Mouse (Mus musculus): ENCODE measurements around the gene Arhgap40.

Arhgap40 gene

DNA sequence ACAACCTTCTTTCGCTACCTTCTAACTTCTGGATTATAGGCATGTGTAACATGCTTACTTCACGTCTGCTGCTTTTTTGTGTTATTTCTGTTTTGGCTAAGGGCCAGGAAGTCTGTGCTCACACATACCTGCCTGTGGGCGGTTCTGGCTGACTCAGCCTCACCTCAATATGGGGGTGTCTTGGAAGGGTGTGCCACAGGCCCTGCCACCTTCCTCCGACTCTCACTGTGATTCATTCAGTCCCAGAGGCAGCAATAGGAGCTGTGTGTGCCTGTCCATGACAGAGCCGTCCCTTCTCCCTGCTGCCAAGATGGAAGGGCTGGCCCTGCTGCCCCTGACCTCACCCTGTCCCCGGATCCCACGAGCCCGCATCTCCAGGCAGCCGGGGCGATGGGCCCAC, at the start of gene Arhgap40:
Gene Arhgap40 (plus strand): TSS at position 269 of the 400 bp plus-strand sequence.
- DNase-seq (ENCODE audit: low read depth, low spot score), result no peak

DNA sequence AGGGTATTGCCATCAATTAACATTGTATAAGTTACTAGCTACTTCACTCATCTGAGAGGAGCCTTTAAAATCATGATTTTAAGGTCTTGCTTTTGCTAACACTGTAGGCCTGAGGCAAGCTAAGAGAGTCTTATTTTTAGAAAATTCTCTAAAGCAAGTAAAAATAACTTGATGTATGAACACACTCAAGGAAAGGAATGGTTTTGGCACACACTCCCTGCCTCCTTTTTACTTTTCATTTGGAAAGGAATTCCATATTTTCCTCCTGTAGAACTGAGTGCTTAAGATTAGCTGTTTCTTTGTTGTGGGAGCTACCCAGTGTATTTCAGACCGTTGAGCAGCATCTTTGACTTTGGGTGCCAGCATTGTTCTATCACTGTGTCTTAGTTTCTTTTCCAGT, 38.4 kb upstream of the Arhgap40 start:
- no peak for DNase-seq (ENCODE audit: low read depth, low spot score)

DNA sequence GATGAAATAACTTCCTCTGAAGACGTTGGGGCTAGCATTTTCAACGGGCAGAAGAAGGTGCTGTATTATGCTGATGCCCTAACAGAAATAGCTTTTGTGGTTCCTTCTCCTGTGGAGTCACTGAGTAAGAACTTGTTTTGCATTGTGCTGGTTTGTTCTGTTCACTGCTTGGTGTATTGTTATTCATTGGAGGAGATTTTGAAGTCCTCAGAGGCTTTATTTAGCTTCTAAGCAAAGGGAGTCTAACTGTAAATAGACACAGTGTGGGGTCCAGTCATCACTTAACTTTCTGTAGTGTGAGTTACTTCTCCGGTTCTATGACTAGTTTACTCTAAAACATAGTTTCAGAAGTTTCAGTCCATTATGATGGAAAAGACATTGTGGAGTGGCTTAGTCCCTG, 35.0 kb upstream of the Arhgap40 start:
- no peak for DNase-seq (ENCODE audit: low read depth, low spot score)

DNA sequence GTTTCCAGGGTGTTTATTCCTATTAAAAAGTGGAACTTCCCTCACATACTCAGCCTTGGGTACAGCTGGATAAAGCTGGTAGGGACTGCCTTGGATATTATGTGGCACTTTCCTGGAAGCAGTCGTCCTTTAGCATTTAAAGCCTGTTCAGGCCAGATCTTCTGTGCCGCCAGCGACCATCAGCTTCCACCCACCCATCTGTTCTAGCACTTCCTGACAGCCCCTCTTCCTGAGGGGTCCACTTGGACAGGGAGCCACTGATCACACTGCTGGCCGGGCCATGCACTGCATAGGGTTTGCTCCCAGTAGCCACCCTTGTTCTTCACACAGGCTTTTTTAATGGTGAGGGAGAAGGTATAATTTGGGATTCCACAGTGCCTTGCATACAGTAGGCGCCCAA, 14.1 kb upstream of the Arhgap40 start:
- DNase-seq (ENCODE audit: low read depth, low spot score), result no peak

DNA sequence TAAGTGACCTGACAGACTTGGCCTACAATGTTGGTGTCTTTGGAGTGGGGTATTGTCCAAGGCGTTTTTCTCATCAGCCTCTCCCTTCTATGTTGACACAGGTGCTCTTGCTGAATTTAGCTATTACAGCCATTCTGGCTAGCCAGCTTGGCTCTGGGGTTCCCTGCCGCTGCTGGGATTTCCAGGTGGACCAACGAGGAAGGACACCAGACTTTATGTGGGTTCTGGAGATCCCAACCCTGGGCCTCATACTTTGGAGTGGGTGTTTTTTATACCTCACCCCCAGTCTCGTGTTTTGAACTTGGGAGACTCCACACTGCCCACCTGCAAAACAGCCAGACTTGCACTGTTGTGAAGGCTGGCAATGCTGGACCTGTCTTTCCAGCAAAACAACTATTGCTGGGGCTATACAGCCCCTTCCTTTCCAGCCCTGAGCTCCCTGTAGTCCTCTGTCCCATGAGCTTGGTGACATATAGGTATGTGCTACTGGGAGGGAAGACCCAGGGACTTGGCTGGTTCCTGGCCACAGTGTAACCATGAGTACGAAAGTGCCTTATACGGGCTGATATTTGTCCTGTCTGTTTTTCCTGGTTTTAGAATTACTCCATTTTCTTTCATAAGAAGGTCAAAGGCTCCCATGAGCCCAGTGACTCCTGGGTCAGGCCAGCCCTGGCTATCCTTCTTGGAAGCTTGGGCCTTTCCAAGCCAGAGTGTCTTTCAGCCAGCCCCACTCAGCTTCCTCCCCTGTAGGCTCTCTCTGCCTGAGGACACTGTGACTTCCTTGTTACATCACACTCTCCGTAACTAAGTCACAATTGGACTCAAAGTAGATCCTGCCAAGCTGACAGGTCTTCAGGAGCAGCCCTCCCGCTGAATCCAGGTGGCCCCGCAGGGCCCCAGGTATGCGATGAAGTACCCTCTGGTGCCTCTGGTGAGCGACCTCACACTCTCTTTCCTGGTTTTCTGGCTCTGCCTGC, 10.5 kb upstream of the Arhgap40 start, which contains the start of gene Adig:
Gene Adig (plus strand): TSS at position 777 of the 977 bp plus-strand sequence.
- DNase-seq (ENCODE audit: low read depth, low spot score), result no peak

DNA sequence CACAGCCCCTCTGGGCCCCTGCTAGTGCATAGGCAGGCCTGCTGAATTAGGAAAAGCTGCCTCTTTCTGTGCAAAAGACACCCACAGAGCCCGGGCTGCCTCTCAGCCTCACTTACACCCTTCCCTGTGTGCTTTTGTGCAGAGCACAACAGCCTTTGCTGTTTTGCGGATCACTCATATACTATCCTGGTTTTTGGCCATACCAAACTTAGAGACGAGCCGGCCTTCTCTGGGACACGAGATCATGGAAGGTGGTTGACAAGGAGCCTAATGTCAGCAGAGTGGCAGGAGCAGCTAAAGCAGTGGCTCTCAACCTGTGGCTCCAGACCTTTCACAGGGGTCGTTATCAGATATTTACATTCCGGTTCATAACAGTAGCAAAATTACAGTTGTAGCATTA, 9.4 kb upstream of the Arhgap40 start:
- DNase-seq (ENCODE audit: low read depth, low spot score), result no peak

DNA sequence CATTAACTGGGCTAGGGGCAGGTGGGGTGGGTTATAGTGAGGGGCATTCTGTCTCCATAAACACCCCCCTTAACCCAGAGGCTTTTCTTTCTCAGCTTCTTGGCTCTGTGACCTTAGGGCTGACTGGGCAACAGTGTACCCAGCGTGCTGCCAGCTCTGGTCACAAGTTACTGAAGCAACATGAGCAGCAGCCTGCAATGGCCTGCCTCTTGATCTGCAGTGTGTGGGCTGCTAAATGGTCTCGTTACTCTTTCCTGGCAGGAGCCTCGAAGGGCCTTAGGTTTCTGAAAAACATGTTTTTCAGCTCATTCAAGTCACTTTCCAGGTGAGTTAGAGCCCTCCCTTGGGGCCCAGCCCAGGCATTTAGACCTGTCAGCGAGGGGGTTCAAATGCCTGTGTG, 8.9 kb upstream of the Arhgap40 start:
- DNase-seq (ENCODE audit: low read depth, low spot score), result no peak

DNA sequence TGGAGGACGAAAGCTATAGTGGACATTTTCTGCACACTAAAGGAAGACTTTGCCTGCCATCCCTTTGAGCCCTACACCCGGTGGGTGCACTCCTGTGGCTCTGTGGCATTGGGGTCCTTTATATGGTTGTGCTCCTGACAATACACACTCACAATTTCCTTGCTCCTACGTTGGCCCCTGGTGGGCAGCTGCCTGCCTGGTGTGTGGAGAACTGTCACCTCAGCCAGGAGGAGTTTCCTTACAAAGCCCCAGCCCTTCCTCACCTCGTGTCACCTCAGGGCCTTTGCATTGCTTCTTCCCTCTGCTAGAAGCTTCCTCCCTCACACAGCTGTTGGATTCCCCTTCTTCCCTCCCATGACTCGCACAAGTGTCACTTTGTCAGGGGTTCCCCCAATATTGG, 6.1 kb upstream of the Arhgap40 start:
- no peak for DNase-seq (ENCODE audit: low read depth, low spot score)

DNA sequence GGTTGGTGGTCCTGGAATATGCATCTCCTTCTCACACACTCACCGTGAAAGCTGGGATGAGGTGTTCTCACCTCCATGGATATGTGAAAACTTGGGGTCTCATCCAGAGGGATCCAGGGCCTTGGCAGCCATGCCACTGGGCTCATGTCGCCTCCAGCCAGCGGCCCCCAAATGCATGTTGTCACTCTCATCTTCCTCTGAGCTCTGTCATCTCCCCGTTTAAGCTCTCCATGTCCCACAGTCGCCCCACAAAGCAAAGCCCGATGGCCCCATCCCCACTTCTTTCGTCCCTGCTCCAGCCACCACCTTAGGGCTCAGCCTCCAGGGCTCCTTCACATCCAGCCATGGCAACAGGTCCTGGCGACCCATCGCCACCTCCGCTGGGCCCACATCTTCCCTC, 5.5 kb upstream of the Arhgap40 start:
- DNase-seq (ENCODE audit: low read depth, low spot score), result no peak

DNA sequence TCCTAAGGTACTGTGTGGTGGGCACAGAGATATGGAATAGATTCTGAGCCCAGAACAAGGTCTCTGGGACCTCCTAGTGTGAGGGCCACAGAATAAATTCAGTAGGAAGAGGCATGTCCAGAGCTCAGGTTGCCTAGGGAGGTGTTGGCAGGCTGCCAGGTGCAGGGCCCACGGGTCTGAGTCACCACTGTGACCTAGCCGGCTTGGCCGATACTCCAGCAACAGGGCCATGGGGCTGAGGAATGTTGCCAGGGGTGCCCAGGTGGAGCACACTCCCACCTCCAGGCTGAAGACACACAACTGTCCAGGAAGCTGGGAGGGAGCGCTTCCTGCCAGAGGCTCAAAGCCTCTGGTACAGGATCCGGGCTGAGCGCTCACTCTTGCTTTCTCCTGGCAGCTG, 1.9 kb upstream of the Arhgap40 start:
- no peak for DNase-seq (ENCODE audit: low read depth, low spot score)

DNA sequence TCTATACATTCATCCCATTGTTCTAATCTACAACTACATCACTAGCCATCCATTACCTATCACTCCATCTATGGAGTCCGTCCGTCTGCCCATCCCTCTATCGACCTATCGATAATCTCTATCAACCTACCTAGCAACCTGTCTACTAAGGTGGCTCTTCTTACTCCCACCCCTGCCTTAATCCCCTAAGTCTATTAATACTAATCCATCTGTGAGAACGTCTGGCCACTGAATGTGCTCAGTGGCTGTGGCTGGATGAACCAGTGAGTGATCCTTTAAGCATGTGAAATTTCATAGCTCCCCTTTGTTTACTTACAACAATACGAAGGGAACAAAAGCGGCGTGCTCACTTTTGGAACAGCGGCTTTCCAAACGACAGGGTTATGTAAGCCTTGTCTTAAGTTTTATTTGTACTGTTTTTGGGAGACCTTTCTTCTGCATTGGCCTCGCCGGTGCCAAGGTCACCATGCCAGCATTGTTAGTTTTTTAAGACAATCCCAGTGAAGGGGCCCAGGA, 1.3 kb downstream of the Arhgap40 start:
- no peak for DNase-seq (ENCODE audit: low read depth, low spot score)

DNA sequence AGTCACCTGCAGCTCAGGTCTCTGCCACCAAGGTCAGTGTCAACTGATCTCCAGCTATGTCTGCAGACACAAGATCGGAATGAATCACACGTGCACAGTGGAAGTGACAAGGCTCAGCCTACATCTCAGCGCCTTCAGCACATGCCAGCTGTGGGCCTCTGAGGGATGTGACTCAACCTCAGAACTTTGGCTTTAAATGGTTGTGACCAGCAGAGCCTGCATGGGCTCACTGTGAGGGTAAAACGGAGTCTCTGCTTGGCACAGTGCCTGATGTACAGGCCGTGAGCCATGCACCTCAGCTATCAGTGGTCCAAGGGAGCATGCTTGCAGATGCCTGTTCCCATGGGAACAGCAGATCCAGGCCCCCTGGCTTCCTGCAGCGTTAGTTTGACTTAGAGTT, 6.0 kb downstream of the Arhgap40 start:
- no peak for DNase-seq (ENCODE audit: low read depth, low spot score)

DNA sequence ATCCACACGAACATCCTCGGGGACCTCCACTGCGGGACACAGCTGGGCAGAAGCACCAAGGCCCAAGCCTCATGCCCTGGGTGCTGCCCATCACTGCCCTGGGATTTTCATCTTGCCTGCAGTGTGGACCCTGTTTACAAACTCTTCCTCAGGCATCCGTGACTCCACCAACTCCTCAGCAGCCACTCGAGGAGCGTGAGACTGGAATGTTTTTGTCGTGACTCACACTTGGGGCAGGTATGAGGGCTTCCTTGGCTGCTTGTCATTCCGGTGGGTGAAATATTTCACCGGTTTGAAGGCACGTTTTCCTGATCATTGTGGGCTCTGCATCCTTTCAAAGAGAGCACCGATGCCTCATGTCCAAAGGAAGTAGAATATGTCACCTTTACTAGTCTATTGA, 6.5 kb downstream of the Arhgap40 start:
- DNase-seq (ENCODE audit: low read depth, low spot score), result no peak

DNA sequence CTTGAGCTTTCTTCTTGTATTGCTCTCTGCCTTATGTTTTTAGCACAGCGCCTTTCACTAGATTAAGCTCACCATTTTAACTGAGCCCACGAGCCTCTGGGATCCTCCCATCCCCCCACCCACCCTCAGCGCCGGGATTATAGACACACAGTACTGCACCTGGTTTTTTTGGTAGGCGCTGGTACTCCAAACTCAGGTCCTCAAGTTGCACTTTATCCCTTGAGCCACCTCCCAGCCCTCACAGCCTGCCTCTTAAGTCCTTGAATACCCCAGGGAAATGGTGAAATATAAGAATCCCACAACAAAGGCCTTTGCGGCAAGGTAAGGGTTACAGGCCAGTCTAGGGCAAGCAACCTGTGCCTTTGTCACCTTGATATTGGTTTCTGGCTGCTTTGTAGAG, 7.2 kb downstream of the Arhgap40 start:
- no peak for DNase-seq (ENCODE audit: low read depth, low spot score)

DNA sequence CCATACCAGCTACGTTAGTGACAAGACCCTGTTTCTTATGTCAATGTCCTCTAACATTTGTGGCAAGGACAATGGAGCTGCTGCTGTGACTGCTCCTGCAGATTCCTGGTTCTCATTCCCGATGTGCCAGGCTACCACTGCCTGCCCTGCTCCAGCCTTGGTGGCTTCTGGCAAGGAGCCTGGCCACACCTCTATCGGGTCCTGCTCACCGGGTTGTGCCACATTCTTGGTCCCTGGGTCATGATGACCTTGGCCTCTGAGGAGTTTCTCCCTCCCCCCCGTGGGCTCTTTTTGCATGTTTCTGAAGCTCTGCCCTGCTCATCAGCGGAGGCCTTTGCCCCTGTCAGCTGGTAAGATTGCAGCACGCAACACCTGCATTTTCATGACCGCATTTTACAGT, 10.5 kb downstream of the Arhgap40 start:
- DNase-seq (ENCODE audit: low read depth, low spot score), result no peak

DNA sequence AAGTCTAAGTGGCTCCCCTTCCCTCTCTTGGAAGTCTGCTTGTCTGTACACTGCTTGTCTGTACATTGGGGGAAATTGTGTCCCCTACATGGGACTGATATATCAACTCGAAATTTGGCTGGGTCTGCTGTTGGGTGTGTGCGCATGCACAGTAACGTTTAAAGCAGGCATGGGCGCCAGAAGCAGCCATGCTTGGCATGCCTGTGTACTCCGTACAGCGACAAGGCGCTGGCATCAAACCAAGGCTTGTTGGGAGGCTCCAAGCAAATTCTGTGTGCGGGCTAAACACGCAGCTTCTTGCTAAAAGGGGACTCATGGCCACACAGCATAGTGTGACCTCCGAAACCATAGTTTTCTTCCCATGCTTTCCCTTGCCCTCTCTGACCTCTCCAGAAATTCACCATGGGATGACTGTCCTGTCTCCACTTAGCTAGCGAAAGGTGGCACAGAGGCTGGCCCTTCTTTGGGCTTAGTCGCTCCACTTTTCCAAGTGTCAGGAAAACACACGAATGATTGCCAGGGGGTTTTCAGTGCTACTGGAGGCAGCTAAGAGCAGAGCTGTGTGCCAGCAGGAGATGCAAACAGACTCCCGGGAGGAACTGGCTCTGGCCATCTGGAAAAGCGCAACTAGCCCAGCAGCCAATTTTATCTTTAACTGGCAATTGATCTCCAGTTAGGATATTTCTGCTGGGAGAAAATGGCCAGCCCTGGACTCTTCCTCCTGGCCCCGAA, 11.7 kb downstream of the Arhgap40 start:
- DNase-seq (ENCODE audit: low read depth, low spot score), result no peak

DNA sequence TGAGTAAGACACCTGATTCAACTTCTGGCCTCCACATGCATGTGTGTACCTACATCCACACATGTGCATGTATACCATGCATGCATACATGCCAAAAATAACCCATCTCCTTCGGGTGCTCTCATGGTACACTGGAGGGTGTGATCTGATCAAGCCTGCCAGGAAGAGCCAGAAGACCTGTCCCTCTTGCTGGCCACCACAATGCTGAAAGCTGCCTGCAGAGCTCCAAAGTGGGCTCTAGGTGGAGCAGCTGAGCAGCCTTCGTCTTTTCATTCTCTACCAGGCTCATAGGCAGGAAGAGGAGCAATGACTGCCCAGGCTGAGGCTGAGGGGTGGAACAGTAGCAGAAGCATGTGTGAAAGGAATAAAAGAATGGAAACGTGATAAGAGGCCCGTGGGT, 21.5 kb downstream of the Arhgap40 start:
- DNase-seq (ENCODE audit: low read depth, low spot score), result no peak

DNA sequence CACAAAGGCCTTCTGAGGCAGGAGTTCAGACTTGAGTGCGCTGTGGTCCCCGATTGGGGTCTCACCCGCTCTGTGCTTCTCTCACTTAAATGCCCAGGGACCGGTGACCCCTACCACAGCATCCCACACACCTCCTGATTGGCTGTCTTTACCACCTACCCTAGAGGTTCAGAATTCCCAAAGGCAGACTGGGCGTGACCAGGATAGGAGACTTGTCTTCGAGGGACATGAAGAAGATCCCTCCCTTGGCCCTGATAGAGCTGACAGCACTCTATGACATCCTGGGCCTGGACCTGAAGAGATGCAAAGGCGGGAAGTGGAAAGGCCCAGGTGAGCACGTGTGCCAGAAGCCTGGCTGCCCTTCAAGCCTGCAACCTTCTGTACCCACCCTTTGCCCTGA, 22.0 kb downstream of the Arhgap40 start:
- no peak for DNase-seq (ENCODE audit: low read depth, low spot score)

DNA sequence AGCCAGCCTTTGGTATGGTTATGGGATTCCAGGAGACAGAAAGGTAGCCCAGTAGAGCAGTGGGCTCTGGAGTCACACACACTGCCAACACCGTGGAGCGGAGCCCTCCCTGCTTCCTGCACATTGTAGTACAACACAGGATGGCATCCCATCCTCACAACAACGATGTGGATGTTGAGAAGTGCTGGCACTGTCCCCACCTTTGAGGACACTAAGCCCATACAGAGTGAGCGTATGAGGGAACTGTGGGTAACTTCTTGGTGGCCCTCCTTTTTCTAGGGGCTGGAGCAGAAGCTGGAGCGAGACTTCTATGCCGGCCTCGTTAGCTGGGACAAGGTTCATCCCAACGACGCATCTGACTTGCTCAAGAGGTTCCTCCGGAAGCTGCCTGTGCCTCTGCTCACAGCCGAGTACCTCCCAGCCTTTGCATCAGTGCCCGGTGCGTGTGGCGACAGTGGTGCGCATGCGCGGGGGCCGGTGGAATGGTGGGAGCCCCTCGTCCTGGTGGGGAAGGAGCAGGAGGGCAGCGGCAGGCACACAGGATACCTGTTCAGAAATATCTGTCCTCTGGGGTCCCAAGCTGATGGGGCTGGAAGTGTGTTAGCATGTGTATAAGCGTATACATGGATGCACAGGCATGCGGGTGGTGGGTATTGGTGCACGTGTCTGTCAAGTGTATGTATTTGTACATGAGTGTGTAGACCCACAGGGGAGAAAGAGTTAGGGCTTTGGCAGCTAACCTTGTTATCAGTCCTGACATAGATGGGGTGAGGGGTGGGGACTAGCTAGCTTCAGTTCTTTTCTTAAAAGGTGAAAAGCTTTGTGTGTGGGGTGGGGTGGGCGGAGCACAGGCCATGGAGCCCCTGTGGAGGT, 27.1 kb downstream of the Arhgap40 start:
- no peak for DNase-seq (ENCODE audit: low read depth, low spot score)

DNA sequence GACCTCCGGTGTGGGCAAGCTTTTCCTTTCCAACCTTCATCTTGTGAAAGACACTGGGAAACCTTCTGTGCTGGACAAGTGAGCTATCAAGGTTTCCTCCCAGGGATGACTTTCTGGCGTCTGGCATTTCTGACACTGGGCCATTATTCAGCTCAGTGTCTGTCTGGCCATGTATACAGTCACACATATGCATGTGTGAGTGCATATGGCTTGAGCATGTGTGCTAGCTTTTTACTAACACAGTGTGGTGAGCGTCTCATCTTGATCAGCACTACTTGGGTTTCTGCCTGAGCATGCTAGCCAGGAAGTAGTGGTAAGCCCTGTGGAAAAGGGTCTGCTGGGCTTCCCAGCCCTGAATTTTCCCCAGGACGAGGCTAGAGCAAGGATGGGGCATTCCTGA, 28.7 kb downstream of the Arhgap40 start:
- DNase-seq (ENCODE audit: low read depth, low spot score), result no peak

DNA sequence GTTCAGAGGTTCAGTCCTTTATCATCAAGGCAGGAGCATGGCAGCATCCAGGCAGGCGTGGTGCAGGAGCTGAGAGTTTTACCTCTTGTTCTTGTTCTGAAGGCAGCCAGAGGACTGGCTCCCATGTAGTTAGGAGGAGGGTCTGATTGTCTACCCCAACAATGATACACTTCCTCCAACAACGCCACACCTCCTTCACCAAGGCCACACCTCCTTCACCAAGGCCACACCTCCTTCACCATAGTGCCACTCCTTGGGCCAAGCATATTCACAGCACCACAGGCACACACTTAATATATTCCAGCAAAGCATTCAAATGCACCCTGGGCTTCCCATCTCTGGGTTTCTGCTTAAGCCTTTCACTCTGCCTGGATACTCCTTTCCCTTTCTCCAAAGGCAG, 32.7 kb downstream of the Arhgap40 start:
- no peak for DNase-seq (ENCODE audit: low read depth, low spot score)

DNA sequence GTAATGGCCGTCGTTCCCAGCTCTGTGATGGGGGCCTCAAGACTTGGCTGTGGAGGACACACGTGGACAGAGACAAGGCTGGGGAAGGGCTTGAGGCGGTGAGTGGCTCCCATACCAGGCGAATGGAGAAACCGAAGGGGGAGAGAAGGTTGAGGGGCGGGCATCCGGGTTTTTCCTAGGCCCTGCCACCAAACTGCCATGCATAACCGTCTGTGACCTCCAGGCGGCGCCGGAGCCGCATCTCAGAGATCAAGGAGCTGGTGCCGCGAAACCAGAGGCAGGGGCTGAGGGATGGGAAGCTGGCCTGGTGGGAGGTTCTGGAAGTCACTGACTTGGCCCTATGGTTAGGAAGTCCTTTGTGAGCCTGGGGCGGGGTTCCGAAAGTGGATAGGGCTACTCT, 34.2 kb downstream of the Arhgap40 start:
- no peak for DNase-seq (ENCODE audit: low read depth, low spot score)
